Mouse (Mus musculus) layer of hippocampus, adult 8-10 months (tissue): ENCODE data around the gene Spink4. TPM values are rescaled to one million over a fixed set of nuclear protein-coding genes. Genes with fewer than 3 reads are reported as not detected.
"Not testable (repeated sequence)": the region's sequence is repeated elsewhere in the genome, so short reads cannot be mapped to it uniquely, and the experiment has no call there.

ENCODE experiments used
- DNase-seq, 2 experiments: peaks; one replicate each; pipeline ENCODE4 v3.0.0; 2022; ENCODE audit warnings: low spot score in 2 of 2
- total RNA-seq, 4 experiments: library from RNA; stranded (reverse); gene quantifications; 2 replicates each; pipeline ENCODE4 v1.2.4; 2022

Gene Spink4
- total RNA-seq, 4 experiments from 2014 or later = not detected

DNA sequence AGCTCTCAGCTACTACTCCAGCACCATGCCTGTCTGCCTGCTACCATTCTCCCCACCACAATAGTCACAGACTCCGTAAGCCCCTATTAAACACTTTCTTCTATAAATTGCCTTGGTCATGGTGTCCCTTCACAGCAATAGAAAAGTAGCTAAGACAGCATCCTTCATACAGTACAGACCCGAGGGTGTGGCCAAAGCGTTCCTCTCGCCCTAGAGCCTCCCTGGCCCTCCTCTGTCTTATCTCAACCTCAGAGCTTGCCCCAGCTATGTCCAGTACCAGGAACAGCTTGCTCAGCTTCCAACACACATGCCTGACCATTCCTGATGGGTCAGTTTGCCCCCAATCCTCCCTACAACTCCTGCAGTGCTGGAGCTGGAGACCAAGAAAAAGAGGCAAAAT lies 19.2 kb upstream of the Spink4 start:
- no peak for DNase-seq

DNA sequence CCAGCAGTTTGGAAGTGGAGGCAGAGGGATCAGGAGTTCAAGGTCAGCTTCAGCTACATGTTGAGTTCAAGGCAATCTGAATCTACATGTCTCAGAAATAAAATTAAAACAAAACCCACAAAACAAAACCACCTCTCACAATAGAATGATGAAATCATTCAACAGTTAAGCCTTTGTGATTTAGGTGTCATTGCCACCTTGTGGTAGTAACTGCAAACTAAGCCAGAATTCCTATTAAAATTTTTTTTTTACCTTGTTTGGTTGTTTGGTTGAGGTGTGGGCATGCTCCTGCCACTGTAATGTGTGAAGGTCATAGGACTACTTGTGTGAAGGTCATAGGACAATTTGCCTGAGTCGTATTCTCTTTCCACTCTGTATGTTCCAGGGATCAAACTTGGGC lies 13.6 kb upstream of the Spink4 start:
- DNase-seq = no peak

DNA sequence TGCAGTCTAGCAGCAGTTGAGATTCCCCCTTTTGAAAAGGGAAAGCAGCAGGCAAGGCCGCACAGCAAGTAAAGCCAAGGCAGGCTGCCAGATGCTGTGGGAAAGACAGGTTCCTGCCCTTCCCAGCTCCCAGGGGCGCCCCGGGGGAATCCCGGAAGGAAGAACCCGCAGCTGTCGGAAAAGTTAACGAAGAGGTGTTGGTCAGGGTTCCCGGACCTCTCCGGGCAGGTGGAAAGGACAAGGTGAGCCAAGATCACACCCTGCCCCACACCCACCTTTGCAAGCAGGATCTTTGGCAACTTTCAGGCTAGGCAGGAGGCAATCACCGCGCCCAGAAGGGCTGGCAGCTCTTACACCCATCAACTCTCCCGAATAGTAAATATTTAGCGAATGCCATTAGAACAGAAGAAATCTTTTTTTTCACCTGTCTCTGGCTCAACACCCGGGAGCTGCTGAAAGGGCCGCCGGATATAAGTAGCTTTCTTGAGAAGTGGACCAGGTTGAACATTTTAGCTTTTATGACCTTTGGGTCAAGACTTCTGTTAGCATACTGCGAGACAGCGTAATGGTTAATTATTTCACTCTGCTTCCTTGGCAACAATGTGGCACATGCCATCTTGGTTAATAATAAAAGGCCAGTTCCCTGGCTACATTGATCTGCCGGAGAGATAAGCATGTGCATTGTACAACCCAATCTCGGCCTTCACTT lies 11.4 kb upstream of the Spink4 start:
- DNase-seq = no peak

DNA sequence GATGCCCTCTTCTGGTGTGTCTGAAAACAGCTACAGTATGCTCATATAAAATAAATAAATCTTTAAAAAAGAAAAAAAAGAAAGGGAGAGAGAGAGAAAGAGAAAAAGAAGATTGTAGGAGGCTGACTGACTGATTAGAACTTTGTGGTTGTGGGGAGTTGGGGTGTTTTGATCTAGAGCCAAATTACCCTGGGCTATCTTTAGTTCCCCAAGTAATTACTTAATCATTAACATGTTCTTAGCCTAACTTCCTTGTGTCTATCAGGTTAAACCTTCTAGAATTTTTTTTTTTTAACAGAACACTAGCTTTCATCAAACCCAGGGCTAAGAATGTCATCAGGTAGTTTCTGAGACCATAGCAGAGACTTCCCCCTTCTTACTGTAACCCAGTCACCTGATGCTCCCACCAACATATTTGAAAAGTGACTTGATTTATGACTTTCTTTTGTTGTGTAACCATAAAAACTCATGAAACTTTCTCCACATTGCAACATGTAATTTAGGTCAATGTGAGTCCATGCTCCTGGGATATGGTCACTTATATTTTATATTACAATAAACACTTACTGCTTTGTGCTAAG lies 5.5 kb upstream of the Spink4 start:
- no peak for DNase-seq

DNA sequence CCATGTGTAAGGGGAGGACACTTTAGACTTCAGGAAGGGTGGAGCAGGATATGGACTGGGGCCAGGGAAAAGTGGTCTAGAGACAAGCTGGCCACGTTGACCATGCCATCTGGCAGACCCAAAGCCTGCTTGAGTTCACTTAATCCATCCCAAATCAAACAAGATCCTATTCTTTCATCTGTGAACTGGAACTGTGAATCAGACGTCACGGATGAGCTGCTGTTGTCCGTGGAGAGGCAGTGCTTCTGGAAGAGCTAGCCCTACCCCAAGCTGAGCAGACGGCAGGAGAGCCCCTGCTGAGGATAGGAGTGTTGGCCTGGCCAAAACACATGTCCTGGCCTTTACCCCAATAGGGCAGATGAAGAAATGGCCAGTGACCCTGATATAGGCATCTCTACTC lies 3.9 kb upstream of the Spink4 start:
- no peak for DNase-seq

DNA sequence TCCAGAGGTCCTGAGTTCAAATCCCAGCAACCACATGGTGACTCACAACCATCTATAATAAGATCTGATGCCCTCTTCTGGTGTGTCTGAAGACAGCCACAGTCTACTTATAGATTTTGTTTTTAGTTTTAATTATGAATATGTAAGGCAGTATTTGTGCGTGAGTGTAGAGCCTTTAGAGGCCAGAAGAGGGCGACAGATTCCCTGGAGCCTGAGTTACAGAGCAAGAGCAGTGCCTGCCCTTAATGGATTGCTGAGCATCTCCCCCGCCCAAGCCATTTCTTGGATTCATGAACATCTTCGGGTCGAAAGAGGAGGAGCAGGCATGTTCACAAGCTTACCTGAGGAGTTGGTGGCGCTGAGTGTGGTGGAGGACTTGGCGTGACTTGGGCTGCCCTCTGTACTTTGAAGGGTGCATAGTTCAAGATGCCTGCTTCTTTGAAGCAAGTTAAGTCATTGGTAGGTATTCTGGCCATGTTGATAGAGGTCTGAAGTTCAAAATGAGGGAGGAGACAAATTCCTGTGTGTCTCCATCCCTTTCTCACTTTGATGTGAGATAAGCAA lies 3.2 kb upstream of the Spink4 start:
- DNase-seq = no peak

DNA sequence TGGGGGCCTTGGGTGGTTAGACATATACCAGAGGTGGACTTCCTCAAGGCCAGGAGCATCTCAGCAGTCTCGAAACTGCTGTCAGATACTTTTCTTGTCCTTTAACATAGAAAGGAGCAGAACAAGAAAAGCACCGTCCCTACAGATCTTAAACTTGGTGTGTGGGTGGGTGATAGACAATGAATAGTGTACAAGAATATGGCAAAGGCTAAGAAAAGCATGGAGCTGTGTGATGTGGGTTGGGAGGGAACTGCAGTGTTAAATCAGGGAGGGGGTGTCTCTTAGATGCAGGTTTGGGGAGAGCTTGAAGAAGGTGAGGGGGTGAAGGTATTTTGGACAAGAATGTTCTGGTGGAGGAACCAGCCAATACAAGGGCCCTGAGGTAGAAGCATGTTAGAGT lies 724 bp downstream of the Spink4 start:
- DNase-seq = no peak

GRCm38 (mm10) chr4:40921288-40921687 lies 1.4 kb downstream of the Spink4 start:
- no peak for DNase-seq

DNA sequence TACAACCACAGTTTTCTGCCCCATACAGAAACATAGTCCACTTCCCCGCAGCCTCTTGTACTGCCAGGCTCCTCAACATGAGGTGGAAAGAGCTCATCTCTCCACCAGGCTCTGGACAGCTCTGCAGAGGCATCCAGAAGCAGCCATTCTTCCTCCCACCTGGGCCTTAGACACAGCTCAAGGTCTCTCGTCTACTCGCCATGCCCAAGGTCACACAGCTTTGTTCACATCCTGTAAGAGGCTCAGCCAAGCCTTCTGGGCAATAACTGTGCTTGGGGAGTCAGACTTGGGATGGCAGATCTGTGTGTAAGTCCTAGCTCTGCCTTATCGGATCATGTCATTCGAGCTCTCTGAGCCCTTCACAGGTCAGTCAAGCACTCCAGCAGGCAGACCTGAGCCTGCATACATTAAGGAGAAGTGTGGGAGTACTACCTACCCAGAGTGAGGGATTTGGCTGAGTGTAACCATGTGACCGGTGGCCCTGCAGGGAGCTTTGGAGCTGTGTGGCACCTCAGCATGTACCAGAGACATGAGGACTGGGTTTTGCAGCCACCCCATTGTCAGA lies 3.3 kb downstream of the Spink4 start:
- DNase-seq = no peak

DNA sequence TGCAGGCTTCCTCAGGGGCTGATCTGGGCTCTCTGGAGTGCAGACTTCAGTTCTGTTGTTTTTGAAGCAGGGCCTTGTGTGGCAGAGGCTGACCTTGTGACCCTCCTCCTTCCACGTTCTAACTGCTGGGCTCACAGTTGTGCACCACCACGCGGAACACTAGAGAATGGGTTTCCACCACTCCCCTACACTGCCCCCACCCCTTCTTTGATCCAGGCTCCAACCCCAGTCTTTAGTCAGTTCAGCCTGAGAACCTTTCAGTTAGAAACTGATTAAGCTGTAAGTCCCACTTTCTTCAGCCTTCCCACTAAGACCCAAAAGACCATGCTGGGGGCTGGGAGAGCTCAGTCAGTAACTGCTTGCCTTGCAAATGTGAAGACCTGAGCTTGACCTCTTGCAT lies 5.7 kb downstream of the Spink4 start:
- DNase-seq = no peak

GRCm38 (mm10) chr4:40929046-40929445 lies 9.2 kb downstream of the Spink4 start:
- no peak for DNase-seq

- DNase-seq = no peak
Measured at GRCm38 (mm10) chr4:40933694-40934093, 13.8 kb downstream of the Spink4 start.

- not testable (repeated sequence) for DNase-seq
Measured at GRCm38 (mm10) chr4:40934369-40934768, 14.5 kb downstream of the Spink4 start.

DNA sequence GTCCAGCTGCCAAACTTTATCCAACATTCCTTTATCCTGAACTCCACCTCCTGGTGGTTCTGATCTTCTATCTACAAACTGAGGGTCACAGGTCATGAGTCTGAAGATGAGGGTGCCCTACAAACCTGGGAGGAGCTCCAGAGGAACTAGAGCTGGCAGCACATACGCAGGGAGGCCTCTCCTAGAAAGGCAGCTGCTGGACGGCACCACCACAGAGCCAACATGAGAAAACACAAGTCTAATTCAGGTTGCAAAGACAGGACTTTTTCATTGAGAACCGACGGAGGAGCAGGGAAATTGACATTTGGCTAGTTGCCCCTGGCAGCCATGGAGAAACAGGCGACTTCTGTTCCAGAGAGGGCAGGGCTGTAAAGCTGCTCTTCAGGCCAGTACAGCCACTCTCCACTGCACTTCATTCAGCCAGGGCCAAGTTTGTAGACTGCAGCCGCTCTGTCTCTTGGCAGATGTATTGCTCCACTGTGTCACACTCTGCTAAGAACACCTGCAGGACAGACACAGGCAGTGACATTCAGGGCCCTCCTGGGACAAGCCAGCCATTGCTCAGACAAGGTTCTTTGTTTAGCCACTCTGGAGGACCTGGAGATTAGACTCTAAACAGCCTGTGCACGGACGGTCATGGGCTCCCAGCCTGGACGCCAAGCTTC lies 16.5 kb downstream of the Spink4 start:
- peak; percentile 44 to 73 for DNase-seq

GRCm38 (mm10) chr4:40938793-40939192 lies 18.9 kb downstream of the Spink4 start:
- no peak for DNase-seq

DNA sequence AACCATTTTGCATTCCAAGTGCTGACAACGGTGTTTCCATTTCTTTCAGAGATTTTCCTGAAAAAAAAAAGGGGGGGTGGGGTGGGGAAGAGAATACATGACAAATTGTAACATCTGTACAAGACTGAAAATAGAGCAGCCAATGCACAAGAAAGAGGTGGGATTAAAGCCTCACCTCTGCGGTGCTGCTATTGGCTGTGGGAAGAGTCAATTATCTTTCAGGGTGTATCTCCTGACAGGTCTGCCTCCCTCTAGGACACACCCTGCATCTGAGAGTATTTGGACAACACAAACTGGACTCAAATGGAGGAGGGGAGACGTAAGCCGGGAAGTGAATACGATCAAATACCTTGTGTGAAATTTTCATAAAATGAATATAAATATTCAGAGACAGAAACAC lies 23.8 kb downstream of the Spink4 start:
- no peak for DNase-seq

DNA sequence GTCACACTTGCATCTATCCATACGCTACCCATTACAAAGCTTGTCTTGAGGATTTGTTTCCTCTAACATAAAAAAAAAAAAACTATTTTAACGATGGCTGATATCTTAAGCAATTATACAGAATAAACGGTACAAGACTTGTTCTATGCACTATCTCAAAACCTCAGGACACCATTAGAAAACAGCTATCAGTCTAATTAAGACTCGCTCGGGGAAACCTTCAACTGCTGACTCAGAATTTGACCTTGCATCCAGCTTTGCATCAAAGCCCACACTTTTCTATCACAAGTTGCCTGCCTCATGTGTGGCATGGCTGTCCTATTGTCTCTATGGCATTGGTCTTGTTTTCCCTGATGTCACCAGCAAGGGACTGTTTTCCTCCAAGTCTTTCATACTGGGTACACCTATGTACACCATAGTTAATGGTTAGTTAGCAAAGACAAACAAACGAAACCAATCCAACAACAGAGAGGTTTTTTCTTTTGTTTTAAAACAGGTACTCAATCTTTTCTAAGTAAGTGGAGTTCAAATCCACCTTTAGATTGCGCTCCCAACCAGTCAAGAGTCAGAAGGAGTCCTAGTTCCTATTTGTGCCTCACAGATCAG lies 26.8 kb downstream of the Spink4 start:
- no peak for DNase-seq

DNA sequence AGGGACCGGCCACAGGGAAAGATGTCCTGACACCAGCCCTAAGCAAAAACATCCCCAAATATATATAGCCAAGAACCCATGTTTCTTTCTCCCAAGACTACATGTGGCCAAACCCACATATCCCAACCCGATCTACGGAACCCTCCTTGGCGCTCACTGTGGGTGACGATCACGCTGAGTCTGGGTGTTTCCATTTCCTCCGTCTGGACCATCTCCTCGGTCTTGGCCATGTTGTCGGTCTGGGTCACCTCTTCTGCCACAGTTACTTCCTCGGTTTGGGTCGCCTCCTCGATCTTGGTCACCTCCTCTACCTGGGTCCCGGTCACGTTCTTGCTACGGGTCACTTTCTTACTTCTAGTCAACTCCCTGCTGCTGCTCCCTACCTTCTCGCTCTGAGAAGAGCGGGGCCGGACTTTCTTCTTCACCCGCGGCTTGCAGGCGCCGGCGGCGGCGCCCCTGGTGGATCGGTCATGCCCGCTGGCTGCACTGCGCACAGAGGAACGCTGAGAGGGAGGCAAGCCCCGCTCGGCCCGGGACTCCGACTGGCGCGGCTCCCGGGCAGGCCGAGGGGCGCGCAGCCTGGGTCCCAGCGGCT lies 27.8 kb downstream of the Spink4 start:
- DNase-seq = no peak

DNA sequence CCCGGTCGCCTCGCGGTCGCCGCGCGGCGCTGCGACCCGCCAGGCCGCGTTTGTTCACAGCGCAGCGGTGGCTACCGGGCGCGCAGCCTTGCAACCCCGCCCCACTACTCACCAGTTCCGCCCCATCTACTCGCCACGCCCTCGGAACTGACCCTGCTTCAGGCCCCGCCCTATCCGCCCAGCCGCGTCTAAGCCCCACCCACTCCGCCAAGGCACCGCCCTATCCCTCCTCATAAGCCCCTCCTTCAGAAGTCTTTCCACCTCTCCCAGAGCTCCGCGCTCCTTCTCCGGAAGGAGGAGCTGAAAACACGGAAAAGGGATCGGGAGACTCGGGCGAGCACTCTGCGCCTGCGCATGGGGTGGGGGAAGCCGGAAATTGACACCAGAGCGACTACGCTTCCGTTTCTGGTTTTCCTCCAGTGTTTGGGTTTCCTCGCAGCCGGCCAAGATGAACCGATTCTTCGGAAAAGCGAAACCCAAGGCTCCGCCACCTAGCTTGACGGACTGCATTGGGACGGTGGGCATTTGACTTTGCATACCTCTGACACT lies 28.4 kb downstream of the Spink4 start, which contains the start of the genes Bag1 and Chmp5:
Gene Bag1, minus strand, starts transcription at position 135 of the 549 bp plus-strand sequence.
Gene Chmp5, plus strand, starts transcription at position 248 of the 549 bp plus-strand sequence.
- peak; percentile 96 to 98 for DNase-seq

GRCm38 (mm10) chr4:40953521-40953920 lies 33.7 kb downstream of the Spink4 start:
- no peak for DNase-seq

GRCm38 (mm10) chr4:40955942-40956341 lies 36.1 kb downstream of the Spink4 start:
- no peak for DNase-seq
